Mouse (Mus musculus) embryonic facial prominence, embryonic 12.5 days (tissue): ENCODE measurements around the gene Trpm4. TPM values are rescaled to one million over a fixed set of nuclear protein-coding genes. Genes with fewer than 3 reads are reported as not detected.
A peak's percentile ranks its signal among the peaks of the same experiment; 100 is the strongest.

Experiments used
- ATAC-seq: fragments of 200-750 bp; cut with Nextera tagmentation; 2 replicates; pipeline ENCODE4 v1.8.0; 2017; ENCODE audit not compliant: insufficient number of reproducible peaks, insufficient read depth, low FRiP score, low TSS enrichment
- H3K27ac ChIP-seq: fragments of 300-500 bp; sonication (generic); 2 replicates; pipeline ENCODE4 v1.5.1; 2016; ENCODE audit warnings: mild to moderate bottlenecking
- H3K27me3 ChIP-seq: fragments of 300-500 bp; sonication (generic); 2 replicates; pipeline ENCODE4 v1.6.1; 2016; ENCODE audit warnings: mild to moderate bottlenecking, moderate library complexity
- H3K36me3 ChIP-seq: fragments of 300-500 bp; sonication (generic); 2 replicates; pipeline ENCODE4 v1.6.1; 2016; ENCODE audit warnings: mild to moderate bottlenecking
- H3K4me1 ChIP-seq: fragments of 300-500 bp; sonication (generic); 2 replicates; pipeline ENCODE4 v1.6.1; 2016
- H3K4me2 ChIP-seq: fragments of 300-500 bp; sonication (generic); replicated peaks from 2 replicates; pipeline ENCODE4 v1.6.1; 2016; ENCODE audit warnings: mild to moderate bottlenecking, moderate library complexity
- H3K4me3 ChIP-seq: fragments of 300-500 bp; sonication (generic); 2 replicates; pipeline ENCODE4 v1.5.1; 2016; ENCODE audit warnings: mild to moderate bottlenecking
- H3K9ac ChIP-seq: fragments of 300-500 bp; sonication (generic); 2 replicates; pipeline ENCODE4 v1.6.1; 2016; ENCODE audit warnings: mild to moderate bottlenecking, moderate library complexity
- H3K9me3 ChIP-seq: fragments of 300-500 bp; sonication (generic); 2 replicates; pipeline ENCODE4 v1.6.1; 2016; ENCODE audit warnings: mild to moderate bottlenecking, moderate library complexity
- WGBS: fragments of 180-500 bp; shearing (Covaris S2); methylation state at CpG from one replicate; pipeline ENCODE4 v1.1.7; 2016; 5-methylcytosine and 5-hydroxymethylcytosine counted together
- polyA plus RNA-seq: library from polyadenylated mRNA; unstranded; fragments of >200 nt; fragmentation: Nextera tagmentation; extraction: Ambion mirVana; gene quantifications from 2 replicates; pipeline ENCODE4 v1.2.1, GENCODE M21; 2016

Trpm4 gene
- 16.1 and 18.5 TPM in 2 replicates for polyA plus RNA-seq

DNA sequence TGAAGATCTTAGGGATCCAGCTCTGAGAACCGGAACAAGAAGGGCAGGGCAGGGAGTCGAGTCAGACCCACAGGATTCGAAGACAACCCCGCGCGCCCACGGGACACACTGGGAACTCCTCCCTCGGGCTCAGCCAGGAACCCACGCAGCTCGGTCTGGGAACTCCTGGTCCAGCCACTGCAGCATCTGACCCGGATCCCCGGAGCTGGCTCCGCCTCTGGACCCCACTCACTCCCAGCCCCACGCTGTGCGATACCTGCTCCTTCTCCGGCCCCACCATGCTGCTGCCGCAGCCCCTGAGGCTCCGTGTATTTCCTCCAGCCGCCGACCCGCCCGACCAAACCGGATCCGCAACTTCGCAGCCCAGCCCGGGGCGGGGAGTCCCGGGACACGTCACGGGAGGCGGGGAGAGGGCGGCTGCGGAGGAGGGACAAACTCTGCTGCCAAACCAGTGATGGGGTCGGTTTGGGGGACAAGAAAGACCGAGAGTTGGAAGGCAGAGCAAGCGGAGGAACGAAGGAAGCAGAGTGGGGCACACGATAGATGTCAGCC is at the start of gene Trpm4:
Trpm4 (minus strand) TSS at position 350 of the 552 bp plus-strand sequence.
- Histone ChIP-seq H3K9me3 (no peaks in the 10 kb centered on the region), H3K4me3 (peak within 1 kb of the TSS; percentile 51), H3K27ac (peak within 1 kb of the TSS; percentile 81), H3K4me1 (peaks cover 29% of the 10 kb centered on the region), H3K36me3 (no peaks in the 10 kb centered on the region), H3K4me2 (peak within 1 kb of the TSS; percentile 78), H3K27me3 (no peaks in the 10 kb centered on the region), H3K9ac (peak within 1 kb of the TSS; percentile 54)
- whole genome bisulfite sequencing = 1% methylated on average over 38 of the region's 38 CpGs
- ATAC-seq = peak; percentile 68

DNA sequence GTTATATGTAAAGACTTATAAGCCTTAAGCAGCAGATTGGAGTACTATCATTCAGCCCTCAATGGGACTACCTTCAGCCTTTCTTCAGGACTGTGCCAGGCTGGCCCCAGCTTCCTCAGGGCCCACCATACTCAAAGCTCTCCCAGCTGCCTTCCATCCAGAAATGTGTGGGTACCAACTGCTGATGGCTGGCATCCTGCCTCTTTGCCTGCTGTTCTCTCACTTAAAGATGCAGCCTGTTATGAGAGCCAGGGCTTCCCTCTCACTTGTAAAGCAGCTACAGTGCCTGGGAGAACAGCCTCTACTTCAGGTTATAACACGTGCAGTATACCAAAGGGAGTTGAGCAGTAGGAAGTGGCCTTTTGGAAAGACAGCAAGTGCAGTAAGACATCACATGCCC is 42.5 kb upstream of the Trpm4 start:
- H3K9ac ChIP-seq = no peak overlapping the region
- peaks cover 2% of the 10 kb centered on the region for H3K4me1 ChIP-seq
- H3K4me2 ChIP-seq = no peak overlapping the region
- H3K36me3 ChIP-seq = peaks cover 79% of the 10 kb centered on the region
- no peaks in the 10 kb centered on the region for H3K9me3 ChIP-seq
- no peaks in the 10 kb centered on the region for H3K27me3 ChIP-seq
- no peak overlapping the region for H3K27ac ChIP-seq
- 90% methylated on average over 1 of the region's 1 CpGs for WGBS
- no peak overlapping the region for H3K4me3 ChIP-seq
- no peak for ATAC-seq

DNA sequence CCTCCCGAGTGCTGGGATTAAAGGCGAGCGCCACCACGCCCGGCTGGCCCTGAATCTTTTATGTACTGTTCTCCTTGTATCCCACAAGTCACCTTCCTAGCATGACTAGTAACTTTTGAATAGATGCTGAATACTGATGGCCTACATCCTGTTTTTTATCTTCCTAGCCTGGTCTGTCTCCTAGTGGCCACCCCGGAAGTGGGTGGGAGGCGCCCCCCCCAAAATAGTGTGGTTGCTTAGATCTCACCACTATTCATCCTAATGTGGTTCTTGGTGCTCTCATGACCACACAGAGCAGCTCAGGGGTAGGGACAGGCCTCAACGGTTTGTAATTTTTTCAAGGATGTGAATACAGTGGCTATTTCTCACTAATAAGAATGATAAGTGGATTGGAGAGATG is 41.0 kb upstream of the Trpm4 start:
- Histone ChIP-seq H3K4me1 (peaks cover 16% of the 10 kb centered on the region), H3K4me2 (no peak overlapping the region), H3K27me3 (peaks cover 9% of the 10 kb centered on the region), H3K9ac (no peak overlapping the region), H3K36me3 (peaks cover 65% of the 10 kb centered on the region), H3K4me3 (no peak overlapping the region), H3K27ac (no peak overlapping the region), H3K9me3 (no peaks in the 10 kb centered on the region)
- 94% methylated on average over 8 of the region's 8 CpGs for WGBS
- ATAC-seq = no peak

DNA sequence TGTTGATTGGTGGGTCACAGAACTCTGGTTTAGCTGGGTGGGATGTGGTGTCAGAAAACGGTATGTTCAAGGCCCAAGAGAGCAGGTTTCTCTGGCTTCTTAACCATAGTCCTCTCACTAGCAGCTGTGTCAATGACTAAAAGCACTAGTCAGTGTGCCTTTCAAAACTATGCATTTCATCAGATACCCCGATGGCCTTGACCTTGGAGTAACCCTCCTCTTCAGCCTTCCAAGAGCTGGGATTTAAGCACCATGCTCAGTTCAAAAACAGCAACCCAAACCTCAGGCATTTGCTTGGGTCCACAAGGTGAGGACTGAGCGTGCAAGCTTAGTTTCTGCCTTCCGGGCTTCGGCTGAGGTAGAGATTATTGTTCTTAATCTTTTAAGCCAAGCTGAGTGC is 38.8 kb upstream of the Trpm4 start:
- H3K4me2 ChIP-seq = no peak overlapping the region
- peaks cover 21% of the 10 kb centered on the region for H3K4me1 ChIP-seq
- H3K27me3 ChIP-seq = peaks cover 28% of the 10 kb centered on the region
- WGBS = 83% methylated on average over 5 of the region's 5 CpGs
- no peaks in the 10 kb centered on the region for H3K9me3 ChIP-seq
- no peak for ATAC-seq
- H3K4me3 ChIP-seq = no peak overlapping the region
- H3K27ac ChIP-seq = no peak overlapping the region
- H3K36me3 ChIP-seq = peaks cover 43% of the 10 kb centered on the region
- H3K9ac ChIP-seq = no peak overlapping the region

DNA sequence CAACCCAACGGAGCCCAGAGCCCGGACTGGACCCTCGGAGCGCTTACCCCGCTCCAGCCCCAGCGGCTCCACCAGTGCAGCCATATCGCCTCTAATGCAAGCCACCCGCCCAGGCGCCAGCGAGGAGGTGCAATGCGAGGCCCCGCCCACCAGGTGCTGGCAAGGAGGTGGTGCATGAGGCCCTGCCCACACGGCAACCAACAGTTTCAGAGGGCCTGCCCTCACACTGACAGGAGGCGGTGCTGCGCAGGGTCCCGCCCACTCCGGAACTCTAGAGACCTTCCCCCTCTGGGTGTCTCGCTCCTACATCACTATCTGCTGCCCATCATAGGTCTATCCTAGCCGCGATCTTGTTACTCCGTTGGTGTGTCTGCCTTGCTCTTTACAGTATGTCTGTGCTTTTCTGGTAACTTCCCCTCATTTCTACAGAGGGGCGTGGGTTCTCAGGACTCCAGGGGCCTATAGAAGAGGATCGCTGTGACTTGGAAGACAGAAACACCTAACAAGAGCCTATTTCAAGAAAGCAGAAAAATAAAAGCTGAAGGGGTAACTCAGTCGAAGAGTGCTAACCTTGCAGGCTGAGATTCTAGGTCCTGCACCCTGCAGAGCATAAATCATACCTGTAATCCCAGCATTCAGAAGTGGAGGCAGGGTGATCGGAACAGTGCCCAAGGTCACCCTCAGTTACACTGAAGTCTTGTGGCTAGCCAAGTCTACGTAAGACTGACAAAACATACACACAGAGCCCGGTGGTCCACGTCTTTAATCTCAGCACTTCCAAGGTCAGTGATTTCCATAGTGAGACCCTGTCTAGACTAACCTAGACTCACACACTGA is 37.1 kb upstream of the Trpm4 start, which contains the start of gene Lin7b:
Lin7b (minus strand) TSS at position 109 of the 837 bp plus-strand sequence.
- peak; percentile 77 for ATAC-seq
- H3K4me1 ChIP-seq = peaks cover 24% of the 10 kb centered on the region
- 11% methylated on average over 28 of the region's 28 CpGs for WGBS
- peak within 1 kb of the TSS; percentile 43 for H3K4me3 ChIP-seq
- peaks cover 32% of the 10 kb centered on the region for H3K27me3 ChIP-seq
- H3K9ac ChIP-seq = peak within 1 kb of the TSS; percentile 54
- peak within 1 kb of the TSS; percentile 96 for H3K4me2 ChIP-seq
- peaks cover 26% of the 10 kb centered on the region for H3K36me3 ChIP-seq
- no peaks in the 10 kb centered on the region for H3K9me3 ChIP-seq
- no peak within 1 kb of the TSS for H3K27ac ChIP-seq

DNA sequence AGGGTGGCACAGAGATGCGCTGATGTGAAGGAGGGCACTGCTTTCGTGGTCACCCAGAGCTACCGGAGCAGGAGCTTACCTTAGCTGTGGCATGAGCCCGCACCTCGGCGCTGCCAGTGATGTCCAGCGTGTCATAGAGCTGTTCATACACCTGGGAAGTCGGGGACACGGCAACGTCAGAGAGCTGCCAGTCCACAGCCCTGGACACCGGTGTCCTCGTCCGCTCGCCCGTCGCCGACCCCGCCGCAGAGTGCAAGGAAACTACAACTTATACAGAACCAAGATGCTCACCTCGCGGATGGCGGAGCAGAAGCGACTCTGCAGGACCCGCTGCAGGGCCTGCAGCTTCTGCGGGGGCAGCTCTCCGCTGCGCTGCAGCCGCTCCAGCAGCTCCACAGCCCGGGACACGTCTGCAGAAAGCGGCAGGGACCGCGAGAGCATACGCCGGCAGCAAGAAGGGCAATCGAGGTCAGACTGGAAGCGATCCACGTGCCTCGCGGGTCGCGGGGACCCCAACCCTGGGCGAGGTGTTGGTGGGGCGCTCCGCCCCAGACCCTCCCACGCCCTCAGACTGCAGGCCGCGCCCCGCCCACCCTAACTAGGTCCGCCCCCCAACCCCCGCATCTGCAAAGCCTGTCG is 36.4 kb upstream of the Trpm4 start:
- Histone ChIP-seq H3K4me2 (peak overlapping the region; percentile 96), H3K27me3 (peaks cover 40% of the 10 kb centered on the region), H3K9ac (peak overlapping the region; percentile 54), H3K4me3 (peak overlapping the region; percentile 43), H3K9me3 (no peaks in the 10 kb centered on the region), H3K4me1 (peaks cover 27% of the 10 kb centered on the region), H3K27ac (no peak overlapping the region), H3K36me3 (peaks cover 20% of the 10 kb centered on the region)
- ATAC-seq = no peak; the same call in 1 of the 2 replicates
- WGBS = 11% methylated on average over 40 of the region's 52 CpGs

DNA sequence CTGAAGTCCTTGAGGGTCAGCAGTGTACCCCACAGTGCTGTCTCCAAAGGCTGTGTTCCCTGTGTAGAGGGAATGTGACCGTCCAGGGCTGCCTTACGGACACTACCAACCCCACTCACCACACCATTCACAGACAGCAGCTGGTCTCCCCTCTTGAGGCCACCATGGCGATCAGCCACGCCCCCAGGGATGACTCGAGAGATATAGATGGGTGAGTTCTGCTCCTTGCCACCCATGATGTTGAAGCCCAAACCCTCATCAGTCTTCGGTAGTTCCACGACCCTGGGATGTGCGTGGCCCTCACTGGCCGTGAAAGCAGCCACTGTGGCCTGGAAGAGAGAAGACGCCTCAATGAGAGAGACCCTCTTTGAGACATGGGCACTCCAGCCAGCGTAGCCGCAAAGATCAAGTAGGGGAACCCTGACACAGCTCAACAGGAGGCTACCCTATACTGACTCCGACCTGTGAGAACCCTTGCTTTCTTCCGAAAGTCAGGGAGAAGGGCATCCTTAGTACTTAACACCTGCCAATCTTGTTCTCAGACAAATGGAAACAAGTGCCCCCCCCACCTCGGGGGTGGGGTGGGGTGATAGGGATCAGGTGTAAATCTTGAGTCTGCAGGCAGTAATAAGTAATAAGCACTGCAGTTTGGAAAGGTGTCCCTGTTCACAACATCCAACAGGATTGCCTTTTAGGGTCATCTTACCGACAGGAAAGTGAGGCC is 35.6 kb upstream of the Trpm4 start:
- peak overlapping the region; percentile 43; the same call in 1 of the 2 replicates for H3K4me3 ChIP-seq
- no peak for ATAC-seq
- H3K36me3 ChIP-seq = peaks cover 16% of the 10 kb centered on the region
- H3K4me2 ChIP-seq = no peak overlapping the region
- H3K9ac ChIP-seq = no peak overlapping the region
- H3K9me3 ChIP-seq = no peaks in the 10 kb centered on the region
- 74% methylated on average over 16 of the region's 16 CpGs for WGBS
- peaks cover 47% of the 10 kb centered on the region for H3K27me3 ChIP-seq
- H3K4me1 ChIP-seq = peaks cover 27% of the 10 kb centered on the region
- no peak overlapping the region for H3K27ac ChIP-seq

DNA sequence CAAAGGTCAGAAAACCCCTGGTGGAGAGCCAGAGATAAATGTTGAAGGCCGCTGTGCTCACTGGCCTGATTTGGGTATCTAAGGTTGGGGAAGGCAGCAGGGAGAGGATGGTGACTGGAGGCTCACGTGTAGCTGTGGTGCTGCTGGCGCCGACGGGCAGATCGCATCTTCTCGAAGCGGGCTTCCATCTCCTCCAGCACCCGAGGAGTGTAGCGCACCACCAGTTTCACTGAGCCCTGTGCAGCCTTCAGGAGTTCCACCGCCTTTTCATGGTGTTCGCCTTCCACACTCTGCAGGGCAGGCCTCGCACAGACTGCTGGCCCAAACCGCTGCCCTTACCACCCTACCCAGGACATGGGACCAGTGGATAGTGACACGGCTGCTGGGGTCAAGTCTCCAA is 34.6 kb upstream of the Trpm4 start:
- no peak for ATAC-seq
- 78% methylated on average over 15 of the region's 15 CpGs for WGBS
- H3K9me3 ChIP-seq = no peaks in the 10 kb centered on the region

DNA sequence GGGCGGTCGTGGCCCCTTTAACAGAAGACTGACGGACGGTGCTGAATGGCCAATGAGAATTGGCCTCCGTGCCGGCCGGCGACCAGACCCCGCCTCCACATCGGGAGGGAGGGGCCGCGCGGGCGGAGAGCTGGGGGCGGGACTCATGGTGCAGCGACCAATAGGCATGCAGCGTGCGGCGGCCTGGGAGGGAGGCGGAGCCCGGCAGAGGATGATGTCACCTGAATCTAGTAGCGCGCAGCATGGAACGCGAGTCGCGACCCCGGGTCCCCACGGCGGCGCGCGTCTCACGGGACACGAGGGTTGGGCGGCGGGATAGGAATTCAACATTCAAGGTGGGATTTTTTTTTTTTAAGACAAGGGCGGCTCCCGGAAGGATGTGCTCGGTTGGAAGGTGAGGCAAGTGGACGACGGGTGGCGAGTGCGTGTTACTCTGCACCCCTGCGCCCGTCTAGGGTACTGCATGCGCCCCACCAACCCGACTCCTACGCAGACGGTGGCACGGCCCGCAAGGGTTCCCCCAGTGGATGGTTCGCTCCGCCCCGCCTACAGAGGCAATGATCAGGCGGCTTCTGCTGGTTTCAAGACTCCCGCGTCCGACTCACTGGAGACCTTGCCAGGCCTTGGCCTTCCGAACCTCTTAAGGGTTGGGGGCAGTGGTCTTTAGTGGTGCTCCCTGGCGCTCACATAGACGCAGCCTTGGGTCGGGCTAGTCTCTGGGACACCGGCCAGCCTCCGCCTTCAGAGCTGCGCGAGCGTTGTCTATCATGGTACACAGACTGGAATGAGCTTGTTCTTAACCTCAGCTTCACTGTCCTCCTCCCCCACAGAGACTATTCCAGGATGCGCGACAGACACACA is 33.7 kb upstream of the Trpm4 start:
- H3K27me3 ChIP-seq = peaks cover 66% of the 10 kb centered on the region
- no peaks in the 10 kb centered on the region for H3K36me3 ChIP-seq
- peak; percentile 76 for ATAC-seq
- no peaks in the 10 kb centered on the region for H3K9me3 ChIP-seq
- peak overlapping the region; percentile 64 for H3K9ac ChIP-seq
- peaks cover 27% of the 10 kb centered on the region for H3K4me1 ChIP-seq
- peak overlapping the region; percentile 76 for H3K4me2 ChIP-seq
- no peak overlapping the region for H3K27ac ChIP-seq
- H3K4me3 ChIP-seq = peak overlapping the region; percentile 56
- 2% methylated on average over 69 of the region's 70 CpGs for WGBS

More for the DNA sequence above, 34.6 kb upstream of the Trpm4 start:
- H3K4me2 ChIP-seq = peak overlapping the region; percentile 76
- H3K27ac ChIP-seq = no peak overlapping the region
- peak overlapping the region; percentile 56 for H3K4me3 ChIP-seq
- peaks cover 27% of the 10 kb centered on the region for H3K4me1 ChIP-seq
- peaks cover 7% of the 10 kb centered on the region; the same call in 1 of the 2 replicates for H3K36me3 ChIP-seq
- peaks cover 57% of the 10 kb centered on the region for H3K27me3 ChIP-seq
- H3K9ac ChIP-seq = no peak overlapping the region

DNA sequence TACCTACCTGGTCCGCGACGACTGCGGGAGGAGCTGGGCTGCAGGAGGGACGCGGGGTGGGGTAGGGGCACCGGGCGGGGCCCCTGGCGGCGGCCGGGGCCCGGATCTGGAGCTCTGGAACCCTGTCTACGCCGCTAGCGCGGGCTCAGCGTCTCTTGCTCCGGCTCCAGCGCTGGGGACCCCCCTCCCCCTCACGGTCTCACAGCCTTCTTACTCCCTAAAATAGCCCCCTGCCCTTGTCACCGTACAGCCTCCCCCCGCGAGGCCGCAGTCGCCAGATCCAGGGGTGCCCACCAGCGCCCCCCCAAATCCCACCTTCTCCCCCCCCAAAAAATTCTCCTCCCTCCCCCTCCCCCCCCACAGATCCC is 33.1 kb upstream of the Trpm4 start, which contains the start of gene Ppfia3:
Ppfia3 (minus strand) TSS at position 368 of the 368 bp plus-strand sequence.
- Histone ChIP-seq H3K9ac (peak within 1 kb of the TSS; percentile 64), H3K4me3 (peak within 1 kb of the TSS; percentile 56), H3K4me1 (peaks cover 30% of the 10 kb centered on the region), H3K9me3 (no peaks in the 10 kb centered on the region), H3K4me2 (peak within 1 kb of the TSS; percentile 76), H3K36me3 (no peaks in the 10 kb centered on the region), H3K27me3 (peaks cover 72% of the 10 kb centered on the region), H3K27ac (no peak within 1 kb of the TSS)
- no peak for ATAC-seq
- 2% methylated on average over 23 of the region's 26 CpGs for WGBS
